7 mouse cellular contexts compared by ENCODE assay signal in the genomic region with DNA sequence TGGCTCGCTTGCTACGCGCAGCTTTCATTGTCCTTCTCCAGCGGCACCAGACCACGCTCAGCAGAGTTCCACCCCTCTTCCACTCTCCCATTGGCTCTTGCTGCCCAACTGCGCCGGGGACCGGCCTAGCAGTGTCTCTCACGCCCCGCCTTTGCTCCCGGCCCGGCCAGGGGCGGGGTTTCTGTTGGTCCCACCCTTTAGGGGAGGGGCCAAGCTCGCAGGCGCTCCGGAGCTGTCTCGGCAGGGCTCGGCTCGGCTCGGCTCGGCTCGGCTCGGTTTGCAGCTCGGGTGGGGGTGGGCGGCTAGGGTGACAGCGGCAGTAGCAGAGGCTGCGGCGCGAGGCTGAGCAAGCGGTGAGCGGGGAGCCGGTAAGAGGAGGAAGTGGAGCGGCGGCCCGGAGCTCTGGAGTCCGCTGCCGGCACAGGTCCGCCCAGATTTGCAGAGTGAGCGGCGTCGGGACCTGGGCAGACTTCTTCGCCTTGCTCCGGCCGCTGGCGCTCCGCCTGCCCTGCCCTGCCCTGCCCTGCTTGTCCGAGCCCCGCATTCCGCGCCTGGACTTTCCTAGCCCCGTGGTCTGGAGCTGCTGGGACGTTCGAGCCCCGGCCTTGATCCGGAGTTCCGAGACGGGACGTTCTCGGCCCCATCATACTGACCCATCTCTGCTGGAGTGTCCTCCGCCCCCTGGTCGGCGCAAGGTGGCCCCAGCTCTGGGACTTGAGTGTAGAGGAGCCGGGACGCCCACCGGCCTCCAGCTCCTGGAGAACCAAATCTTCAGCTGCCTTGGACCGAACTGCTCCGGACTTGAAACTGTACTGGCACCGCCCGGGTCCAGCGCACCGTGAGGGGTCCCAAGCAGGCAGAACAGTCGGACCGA. TPM values are rescaled to one million over a fixed set of nuclear protein-coding genes. Genes with fewer than 3 reads are reported as not detected.
A peak's percentile ranks its signal among the peaks of the same experiment; 100 is the strongest.
DNase-seq lines count a peak whose midpoint lies in the region; ATAC-seq lines count a peak whose summit lies in the region.

A gene (plus strand): TSS at position 201 of the 874 bp plus-strand sequence.

- peak within 1 kb of the TSS; percentile 63 for H3K4me3 ChIP-seq in embryonic facial prominence, embryonic 11.5 days (ENCODE audit: low read depth, low read length)
- peak within 1 kb of the TSS; percentile 69 for H3K4me3 ChIP-seq in limb, embryonic 10.5 days
- peak within 1 kb of the TSS; percentile 69 for H3K4me3 ChIP-seq in midbrain, embryonic 13.5 days (replicated peaks)

- DNase-seq in adrenal gland, postnatal 14 days, result peak; percentile 100
- peak; percentile 99 for DNase-seq in embryonic facial prominence, embryonic 11.5 days (ENCODE audit: low spot score)
- peak; percentile 97 for DNase-seq in kidney, adult 11 months
- peak; percentile 100 for DNase-seq in limb, embryonic 10.5 days (ENCODE audit: low spot score)
- DNase-seq in spleen, adult 12 weeks (ENCODE audit: low spot score), result peak; percentile 92

- no peaks in the 10 kb centered on the region for H3K36me3 ChIP-seq in embryonic facial prominence, embryonic 11.5 days (replicated peaks; ENCODE audit: control insufficient read depth, insufficient read depth, low read depth, low read length)
- H3K36me3 ChIP-seq in limb, embryonic 10.5 days, result no peaks in the 10 kb centered on the region
- no peaks in the 10 kb centered on the region for H3K36me3 ChIP-seq in midbrain, embryonic 13.5 days

- H3K9me3 ChIP-seq in embryonic facial prominence, embryonic 11.5 days (replicated peaks; ENCODE audit: control insufficient read depth, low read length), result no peaks in the 10 kb centered on the region; the same call in 1 of the 2 replicates
- H3K9me3 ChIP-seq in limb, embryonic 10.5 days (replicated peaks), result no peaks in the 10 kb centered on the region
- H3K9me3 ChIP-seq in midbrain, embryonic 13.5 days, result no peaks in the 10 kb centered on the region

- ATAC-seq in embryonic facial prominence, embryonic 11.5 days (replicated peaks; ENCODE audit: insufficient number of reproducible peaks, low FRiP score, low TSS enrichment, low read depth), result peak; percentile 97
- ATAC-seq in granulocyte monocyte progenitor cell, adult 5-6 weeks (replicated peaks; ENCODE audit: poor library complexity, severe bottlenecking), result peak; percentile 88
- ATAC-seq in midbrain, embryonic 13.5 days, result peak; percentile 97

- H3K9ac ChIP-seq in embryonic facial prominence, embryonic 11.5 days (replicated peaks; ENCODE audit: low read length), result peak within 1 kb of the TSS; percentile 79
- peak within 1 kb of the TSS; percentile 88 for H3K9ac ChIP-seq in midbrain, embryonic 13.5 days (replicated peaks)

- no peaks in the 10 kb centered on the region for H3K27me3 ChIP-seq in embryonic facial prominence, embryonic 11.5 days (ENCODE audit: control insufficient read depth, insufficient read depth, low read length)
- H3K27me3 ChIP-seq in limb, embryonic 10.5 days (ENCODE audit: low read depth, poor library complexity, severe bottlenecking), result peaks cover 23% of the 10 kb centered on the region
- no peaks in the 10 kb centered on the region for H3K27me3 ChIP-seq in midbrain, embryonic 13.5 days

- H3K4me1 ChIP-seq in embryonic facial prominence, embryonic 11.5 days (ENCODE audit: control insufficient read depth, insufficient read depth, low read length), result peaks cover 16% of the 10 kb centered on the region; the same call in 1 of the 2 replicates
- H3K4me1 ChIP-seq in limb, embryonic 10.5 days, result peaks cover 62% of the 10 kb centered on the region
- H3K4me1 ChIP-seq in midbrain, embryonic 13.5 days (replicated peaks), result peaks cover 55% of the 10 kb centered on the region

- peak within 1 kb of the TSS; percentile 98 for H3K4me2 ChIP-seq in embryonic facial prominence, embryonic 11.5 days (ENCODE audit: low read depth, low read length)
- peak within 1 kb of the TSS; percentile 80 for H3K4me2 ChIP-seq in midbrain, embryonic 13.5 days (replicated peaks)

- under 1% methylated on average over 67 of the region's 73 CpGs for WGBS in embryonic facial prominence, embryonic 11.5 days
- WGBS in limb, embryonic 10.5 days, result under 1% methylated on average over 72 of the region's 73 CpGs
- WGBS in midbrain, embryonic 13.5 days, result under 1% methylated on average over 72 of the region's 73 CpGs

- peak within 1 kb of the TSS; percentile 74 for H3K27ac ChIP-seq in embryonic facial prominence, embryonic 11.5 days (replicated peaks; ENCODE audit: low read depth, low read length)
- H3K27ac ChIP-seq in limb, embryonic 10.5 days, result peak within 1 kb of the TSS; percentile 98
- peak within 1 kb of the TSS; percentile 98 for H3K27ac ChIP-seq in midbrain, embryonic 13.5 days

RNA-seq across cellular contexts. Expression of the gene that starts here (rescaled TPM):
- 10.9 and 11.0 TPM in 2 replicates for total RNA-seq in adrenal gland, postnatal 14 days (2021)
- polyA plus RNA-seq in embryonic facial prominence, embryonic 11.5 days (2014; fragmentation: Nextera tagmentation; extraction: Ambion mirVana), result 10.2 and 13.2 TPM in 2 replicates
- total RNA-seq in granulocyte monocyte progenitor cell, adult 5-6 weeks (2014; fragmentation: Nextera tagmentation), result not detected in 2 replicates
- total RNA-seq in granulocyte monocyte progenitor cell, adult 5-6 weeks (2017), result 0.56 TPM in 1 of 2 replicates, not detected in the other
- polyA plus RNA-seq in limb, embryonic 10.5 days (2016; fragmentation: Nextera tagmentation; extraction: Ambion mirVana), result 9.9 and 12.3 TPM in 2 replicates
- 42.5 and 46.4 TPM in 2 replicates for polyA plus RNA-seq in midbrain, embryonic 13.5 days (2015; fragmentation: Nextera tagmentation; extraction: Ambion mirVana)

Comparison
In these comparisons a context has a peak if more than half of its experiments do, and no peak if none do; other contexts are left out.
1. Peak in every context shown above with its lines: DNase-seq, ATAC-seq, H3K4me3 ChIP-seq and H3K27ac ChIP-seq.
2. Peak in ATAC-seq in granulocyte monocyte progenitor cell, adult 5-6 weeks; RNA of the gene not detected or under 1 TPM.